Mouse (Mus musculus) embryonic facial prominence, embryonic 15.5 days (tissue): Measurements from ENCODE around the gene Abracl. TPM values are rescaled to one million over a fixed set of nuclear protein-coding genes. Genes with fewer than 3 reads are reported as not detected.
A peak's percentile ranks its signal among the peaks of the same experiment; 100 is the strongest.

Experiments
- ATAC-seq: fragments of 200-750 bp; cut with Nextera tagmentation; 2 replicates; pipeline ENCODE4 v1.8.0; 2017; ENCODE audit warnings: low read depth, moderate TSS enrichment; ENCODE audit not compliant: insufficient number of reproducible peaks, low FRiP score, low TSS enrichment
- H3K27ac ChIP-seq: fragments of 300-500 bp; sonication (generic); replicated peaks from 2 replicates; pipeline ENCODE4 v1.5.1; 2015; ENCODE audit warnings: mild to moderate bottlenecking, inconsistent platforms
- H3K27me3 ChIP-seq: fragments of 300-500 bp; sonication (generic); 2 replicates; pipeline ENCODE4 v1.6.1; 2015; ENCODE audit warnings: inconsistent platforms
- H3K36me3 ChIP-seq: fragments of 300-500 bp; sonication (generic); 2 replicates; pipeline ENCODE4 v1.6.1; 2015; ENCODE audit warnings: mild to moderate bottlenecking, inconsistent platforms
- H3K4me1 ChIP-seq: fragments of 300-500 bp; sonication (generic); 2 replicates; pipeline ENCODE4 v1.6.1; 2015; ENCODE audit warnings: inconsistent platforms
- H3K4me2 ChIP-seq: fragments of 300-500 bp; sonication (generic); replicated peaks from 2 replicates; pipeline ENCODE4 v1.6.1; 2015; ENCODE audit warnings: mild to moderate bottlenecking, inconsistent platforms
- H3K4me3 ChIP-seq: fragments of 300-500 bp; sonication (generic); replicated peaks from 2 replicates; pipeline ENCODE4 v1.5.1; 2015; ENCODE audit warnings: mild to moderate bottlenecking, inconsistent platforms
- H3K9ac ChIP-seq: fragments of 300-500 bp; sonication (generic); 2 replicates; pipeline ENCODE4 v1.6.1; 2015; ENCODE audit warnings: inconsistent platforms
- H3K9me3 ChIP-seq: fragments of 300-500 bp; sonication (generic); replicated peaks from 2 replicates; pipeline ENCODE4 v1.6.1; 2016; ENCODE audit warnings: inconsistent platforms
- WGBS: fragments of 180-500 bp; shearing (Covaris S2); methylation state at CpG from one replicate; pipeline ENCODE4 v1.1.7; 2015; 5-methylcytosine and 5-hydroxymethylcytosine counted together
- polyA plus RNA-seq: library from polyadenylated mRNA; unstranded; fragments of >200 nt; fragmentation: Nextera tagmentation; extraction: Ambion mirVana; gene quantifications from 2 replicates; pipeline ENCODE4 v1.2.1, GENCODE M21; 2015

The Abracl gene
- polyA plus RNA-seq, 1 experiment from 2014 or later = 125 TPM

- H3K4me2 ChIP-seq = no peak overlapping the region
- WGBS = 80% methylated on average over 13 of the region's 13 CpGs
- no peak overlapping the region for H3K27ac ChIP-seq
- no peak overlapping the region for H3K9ac ChIP-seq
- H3K9me3 ChIP-seq = no peaks in the 10 kb centered on the region
- no peak overlapping the region for H3K4me3 ChIP-seq
- no peaks in the 10 kb centered on the region for H3K36me3 ChIP-seq
- no peaks in the 10 kb centered on the region for H3K27me3 ChIP-seq
- ATAC-seq = no peak
- peaks cover 14% of the 10 kb centered on the region for H3K4me1 ChIP-seq
Observed at GRCm38 (mm10) chr10:18059807-18060206, 36.7 kb upstream of the Abracl start.

- H3K27ac ChIP-seq = no peak overlapping the region
- no peak for ATAC-seq
- no peak overlapping the region for H3K4me3 ChIP-seq
- H3K4me2 ChIP-seq = no peak overlapping the region
- H3K9ac ChIP-seq = no peak overlapping the region
- H3K9me3 ChIP-seq = no peaks in the 10 kb centered on the region
- H3K4me1 ChIP-seq = peaks cover 14% of the 10 kb centered on the region
- no peaks in the 10 kb centered on the region for H3K36me3 ChIP-seq
- no peaks in the 10 kb centered on the region for H3K27me3 ChIP-seq
- 74% methylated on average over 9 of the region's 9 CpGs for WGBS
Observed at GRCm38 (mm10) chr10:18058681-18059338, 35.7 kb upstream of the Abracl start.

GRCm38 (mm10) chr10:18056391-18056745 is 33.3 kb upstream of the Abracl start:
- Histone ChIP-seq H3K4me1 (peaks cover 14% of the 10 kb centered on the region), H3K27ac (peak overlapping the region; percentile 93), H3K9me3 (no peaks in the 10 kb centered on the region), H3K9ac (peak overlapping the region; percentile 93), H3K27me3 (no peaks in the 10 kb centered on the region), H3K4me2 (peak overlapping the region; percentile 72), H3K36me3 (no peaks in the 10 kb centered on the region), H3K4me3 (peak overlapping the region; percentile 92)
- WGBS = under 1% methylated on average over 8 of the region's 8 CpGs
- ATAC-seq = no peak

GRCm38 (mm10) chr10:18055696-18056390 is 32.8 kb upstream of the Abracl start, which contains the start of gene Reps1:
Gene Reps1 (plus strand): TSS chr10:18055861.
- H3K9ac ChIP-seq = peak within 1 kb of the TSS; percentile 93
- WGBS = under 1% methylated on average over 67 of the region's 90 CpGs
- no peaks in the 10 kb centered on the region for H3K9me3 ChIP-seq
- peaks cover 14% of the 10 kb centered on the region for H3K4me1 ChIP-seq
- peak within 1 kb of the TSS; percentile 92 for H3K4me3 ChIP-seq
- H3K36me3 ChIP-seq = no peaks in the 10 kb centered on the region
- peak within 1 kb of the TSS; percentile 72 for H3K4me2 ChIP-seq
- H3K27ac ChIP-seq = peak within 1 kb of the TSS; percentile 93
- H3K27me3 ChIP-seq = no peaks in the 10 kb centered on the region
- ATAC-seq = peak; percentile 68

- Histone ChIP-seq H3K9ac (peak overlapping the region; percentile 93), H3K4me3 (peak overlapping the region; percentile 92), H3K4me1 (peaks cover 14% of the 10 kb centered on the region), H3K9me3 (no peaks in the 10 kb centered on the region), H3K27me3 (no peaks in the 10 kb centered on the region), H3K27ac (peak overlapping the region; percentile 93), H3K4me2 (peak overlapping the region; percentile 72), H3K36me3 (no peaks in the 10 kb centered on the region)
- WGBS = 2% methylated on average over 53 of the region's 61 CpGs
- ATAC-seq = peak; percentile 97
Observed at GRCm38 (mm10) chr10:18055009-18055695, 32.1 kb upstream of the Abracl start.

- no peak overlapping the region for H3K4me2 ChIP-seq
- H3K27me3 ChIP-seq = no peaks in the 10 kb centered on the region
- no peak overlapping the region for H3K27ac ChIP-seq
- no peak for ATAC-seq
- 58% methylated on average over 10 of the region's 10 CpGs for WGBS
- H3K9me3 ChIP-seq = no peaks in the 10 kb centered on the region
- H3K36me3 ChIP-seq = no peaks in the 10 kb centered on the region
- H3K4me3 ChIP-seq = no peak overlapping the region
- no peaks in the 10 kb centered on the region for H3K4me1 ChIP-seq
- H3K9ac ChIP-seq = no peak overlapping the region
Observed at GRCm38 (mm10) chr10:18047380-18048146, 24.5 kb upstream of the Abracl start.

GRCm38 (mm10) chr10:18046380-18046779 is 23.3 kb upstream of the Abracl start:
- no peaks in the 10 kb centered on the region for H3K9me3 ChIP-seq
- no peak overlapping the region for H3K27ac ChIP-seq
- H3K4me2 ChIP-seq = no peak overlapping the region
- H3K4me1 ChIP-seq = no peaks in the 10 kb centered on the region
- no peak for ATAC-seq
- no peaks in the 10 kb centered on the region for H3K27me3 ChIP-seq
- no peak overlapping the region for H3K9ac ChIP-seq
- no peaks in the 10 kb centered on the region for H3K36me3 ChIP-seq
- H3K4me3 ChIP-seq = no peak overlapping the region

GRCm38 (mm10) chr10:18036849-18037248 is 13.8 kb upstream of the Abracl start:
- Histone ChIP-seq H3K9me3 (no peaks in the 10 kb centered on the region), H3K27ac (no peak overlapping the region), H3K4me1 (no peaks in the 10 kb centered on the region), H3K36me3 (no peaks in the 10 kb centered on the region), H3K4me3 (no peak overlapping the region), H3K27me3 (no peaks in the 10 kb centered on the region), H3K4me2 (no peak overlapping the region), H3K9ac (no peak overlapping the region)
- no peak for ATAC-seq
- 78% methylated on average over 5 of the region's 5 CpGs for WGBS

- Histone ChIP-seq H3K4me2 (no peak overlapping the region), H3K27me3 (no peaks in the 10 kb centered on the region), H3K4me1 (no peaks in the 10 kb centered on the region), H3K4me3 (no peak overlapping the region), H3K9me3 (no peaks in the 10 kb centered on the region), H3K36me3 (no peaks in the 10 kb centered on the region), H3K9ac (no peak overlapping the region), H3K27ac (no peak overlapping the region)
- no peak for ATAC-seq
- 85% methylated on average over 4 of the region's 4 CpGs for WGBS
Observed at GRCm38 (mm10) chr10:18034408-18034807, 11.3 kb upstream of the Abracl start.

- H3K4me1 ChIP-seq = peaks cover 13% of the 10 kb centered on the region
- WGBS = under 1% methylated on average over 21 of the region's 21 CpGs
- peak overlapping the region; percentile 83 for H3K4me3 ChIP-seq
- peaks cover 13% of the 10 kb centered on the region for H3K36me3 ChIP-seq
- H3K27me3 ChIP-seq = no peaks in the 10 kb centered on the region
- H3K4me2 ChIP-seq = peak overlapping the region; percentile 72
- peak; percentile 80 for ATAC-seq
- H3K27ac ChIP-seq = peak overlapping the region; percentile 97
- no peaks in the 10 kb centered on the region for H3K9me3 ChIP-seq
- peak overlapping the region; percentile 80 for H3K9ac ChIP-seq
Observed at GRCm38 (mm10) chr10:18022312-18022711, 776 bp downstream of the Abracl start.
